Mouse (Mus musculus): ENCODE measurements around the gene Ppm1l. TPM values are rescaled to one million over a fixed set of nuclear protein-coding genes. Genes with fewer than 3 reads are reported as not detected.
"Not testable (repeated sequence)": the region's sequence is repeated elsewhere in the genome, so short reads cannot be mapped to it uniquely, and the experiment has no call there.

Ppm1l gene
- total RNA-seq, 2 experiments from 2014 or later: 90.3 to 91.8 TPM

- H3K27ac ChIP-seq: peak overlapping the region; percentile 16; the same call in 1 of the 2 replicates
- intact Hi-C loops (cut with DNase I): no loop called here
- TF ChIP-seq CTCF (IDR thresholded peaks at IDR 0.05): no peak
- H3K4me3 ChIP-seq: no peak overlapping the region
- peak; percentile 49 for DNase-seq
Measured at GRCm38 (mm10) chr3:69393079-69393478, 76.4 kb downstream of the Ppm1l start.

DNA sequence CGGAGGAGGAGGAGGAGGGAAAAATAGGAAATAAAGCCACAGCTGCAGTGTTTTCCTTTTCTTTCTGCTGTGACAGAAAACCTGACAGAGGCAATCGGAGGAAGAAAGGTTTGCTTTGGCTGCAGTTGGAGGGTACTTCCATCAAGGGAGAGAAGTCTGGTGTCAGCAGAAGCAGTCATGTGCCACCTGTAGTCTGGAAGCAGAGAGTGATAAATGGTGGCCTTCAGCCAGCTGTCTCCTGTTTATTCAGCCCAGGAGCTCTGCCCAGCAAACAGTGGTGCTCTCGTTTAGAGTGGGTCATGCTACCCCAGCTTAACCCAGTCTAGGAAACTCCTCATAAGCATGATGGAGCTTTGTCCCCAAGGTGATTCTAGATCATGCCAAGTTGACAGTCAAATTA is 77.3 kb downstream of the Ppm1l start:
- intact Hi-C loops (cut with DNase I): no loop called here
- no peak for DNase-seq
- no peak overlapping the region for H3K4me3 ChIP-seq
- TF ChIP-seq CTCF (IDR thresholded peaks at IDR 0.05): no peak
- peak overlapping the region; percentile 50; the same call in 1 of the 2 replicates for H3K27ac ChIP-seq

GRCm38 (mm10) chr3:69395084-69395483 is 78.4 kb downstream of the Ppm1l start:
- peak; percentile 36; the same call in 1 of the 2 replicates for TF ChIP-seq CTCF (IDR thresholded peaks at IDR 0.05)
- DNase-seq: no peak
- Histone ChIP-seq H3K27ac (peak overlapping the region; percentile 50; the same call in 1 of the 2 replicates), H3K4me3 (no peak overlapping the region)
- intact Hi-C loops (cut with DNase I): no loop called here

DNA sequence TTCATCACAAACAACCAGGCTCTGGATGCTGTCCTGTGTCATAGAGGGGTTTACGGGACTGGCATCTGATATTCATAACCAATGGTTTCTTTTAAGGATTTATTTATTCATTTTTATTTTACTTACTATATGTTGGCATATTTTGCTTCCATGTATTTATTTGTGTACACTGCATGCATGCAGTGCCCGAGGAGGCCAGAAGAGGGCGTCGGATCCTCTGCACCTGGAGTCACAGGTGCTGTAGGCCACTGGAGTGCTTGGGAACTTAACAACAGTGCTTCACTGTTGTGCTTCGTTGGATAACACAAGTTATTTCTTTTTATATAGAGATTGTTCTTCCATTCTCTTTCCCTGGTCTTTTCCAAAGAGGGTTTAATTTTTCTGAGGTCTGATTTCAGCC is 81.1 kb downstream of the Ppm1l start:
- Histone ChIP-seq H3K4me3 (no peak overlapping the region), H3K27ac (no peak overlapping the region)
- intact Hi-C loops (cut with DNase I): no loop called here
- no peak for DNase-seq
- peak; percentile 42 for TF ChIP-seq CTCF (IDR thresholded peaks at IDR 0.05)

DNA sequence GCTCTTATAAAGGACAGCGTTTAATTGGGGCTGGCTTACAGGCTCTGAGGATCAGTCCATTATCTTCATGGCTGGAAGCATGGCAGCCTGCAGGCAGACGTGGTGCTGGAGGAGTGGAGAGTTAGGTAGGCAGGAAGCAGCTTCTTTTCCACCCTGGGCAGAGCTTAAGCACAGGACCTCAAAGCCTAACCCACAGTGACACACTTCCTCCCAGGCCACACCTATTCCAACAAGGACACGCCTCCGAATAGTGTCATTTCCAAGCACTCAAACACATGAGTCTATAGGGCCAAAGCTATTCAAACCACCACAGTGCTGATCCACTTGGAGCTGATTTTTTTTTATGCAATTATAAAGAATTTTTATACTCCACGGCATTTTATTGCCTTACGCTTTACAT is 82.7 kb downstream of the Ppm1l start:
- intact Hi-C loops (cut with DNase I): no loop called here
- DNase-seq: no peak
- Histone ChIP-seq H3K27ac (no peak overlapping the region), H3K4me3 (no peak overlapping the region)
- no peak for TF ChIP-seq CTCF (IDR thresholded peaks at IDR 0.05)

DNA sequence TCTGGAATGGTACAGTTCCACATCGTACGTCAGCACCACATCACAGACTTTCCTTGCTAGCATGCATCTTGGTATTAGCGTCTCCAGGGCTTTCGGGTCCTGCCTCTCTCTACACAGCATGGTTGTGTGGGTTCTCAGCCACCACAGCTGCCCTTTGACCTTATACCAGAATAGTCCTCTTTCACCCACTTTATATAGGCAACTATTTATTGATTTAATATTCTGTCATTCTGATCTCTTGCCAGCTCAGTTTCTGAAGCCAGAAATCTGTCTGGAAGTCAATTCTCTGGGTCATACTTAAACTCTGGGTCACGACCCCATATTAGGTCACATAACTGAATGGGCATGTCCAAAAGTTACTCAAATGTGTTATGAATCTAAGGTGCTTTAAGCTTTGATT is 86.5 kb downstream of the Ppm1l start:
- H3K27ac ChIP-seq: no peak overlapping the region
- TF ChIP-seq CTCF (IDR thresholded peaks at IDR 0.05): no peak
- intact Hi-C loops (cut with DNase I): no loop called here
- DNase-seq: no peak
- H3K4me3 ChIP-seq: no peak overlapping the region

- DNase-seq: no peak
- no peak overlapping the region for H3K4me3 ChIP-seq
- intact Hi-C loops (cut with DNase I): no loop called here
- H3K27ac ChIP-seq: no peak overlapping the region
- TF ChIP-seq CTCF (IDR thresholded peaks at IDR 0.05): no peak
Measured at GRCm38 (mm10) chr3:69406210-69406895, 89.7 kb downstream of the Ppm1l start.

DNA sequence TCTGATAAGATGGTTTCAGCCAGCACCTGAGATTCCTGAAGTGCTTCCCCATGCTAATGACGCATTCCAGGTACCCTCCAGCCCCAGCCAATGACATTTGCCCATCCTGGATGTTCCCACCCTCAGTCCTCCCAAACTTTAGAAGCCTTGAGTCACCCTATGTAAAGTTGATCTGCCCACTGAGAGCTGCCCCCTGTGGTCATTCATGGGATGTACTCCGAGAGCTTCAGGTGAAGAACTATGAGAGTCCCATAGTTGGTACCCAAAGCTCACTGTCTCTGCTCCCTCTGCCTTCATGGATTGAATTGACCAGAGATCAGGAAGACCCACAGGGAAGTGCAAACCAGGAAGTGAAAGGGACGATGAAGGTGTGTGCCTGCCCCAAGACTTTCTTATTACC is 91.4 kb downstream of the Ppm1l start:
- no peak overlapping the region for H3K27ac ChIP-seq
- peak; percentile 19; the same call in 1 of the 2 replicates for TF ChIP-seq CTCF (IDR thresholded peaks at IDR 0.05)
- intact Hi-C loops (cut with DNase I): no loop called here
- no peak for DNase-seq
- no peak overlapping the region for H3K4me3 ChIP-seq

DNA sequence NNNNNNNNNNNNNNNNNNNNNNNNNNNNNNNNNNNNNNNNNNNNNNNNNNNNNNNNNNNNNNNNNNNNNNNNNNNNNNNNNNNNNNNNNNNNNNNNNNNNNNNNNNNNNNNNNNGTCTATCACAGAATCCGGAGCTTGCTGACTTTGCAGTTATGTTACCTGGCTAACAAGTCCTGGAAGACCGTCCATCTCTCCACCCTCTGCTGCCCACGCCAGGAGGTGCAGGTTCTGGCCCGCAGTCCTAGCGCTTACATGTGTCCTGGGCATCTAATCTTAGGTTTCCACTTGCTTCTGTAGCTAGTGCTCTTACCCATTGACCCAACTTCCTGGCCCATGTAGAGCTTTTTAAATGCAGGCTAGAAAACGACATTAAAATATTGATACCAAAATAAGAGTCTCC is 99.5 kb downstream of the Ppm1l start:
- H3K4me3 ChIP-seq: no peak overlapping the region
- no peak overlapping the region for H3K27ac ChIP-seq
- DNase-seq: peak; percentile 51
- TF ChIP-seq CTCF (IDR thresholded peaks at IDR 0.05): peak; percentile 34
- intact Hi-C loops (cut with DNase I): no loop called here

- peak overlapping the region; percentile 50 for H3K27ac ChIP-seq
- intact Hi-C loops (cut with DNase I): no loop called here
- TF ChIP-seq CTCF (IDR thresholded peaks at IDR 0.05): no peak
- DNase-seq: no peak
- no peak overlapping the region for H3K4me3 ChIP-seq
Measured at GRCm38 (mm10) chr3:69422741-69423140, 106.1 kb downstream of the Ppm1l start.

- Histone ChIP-seq H3K27ac (peak overlapping the region; percentile 50; the same call in 1 of the 2 replicates), H3K4me3 (no peak overlapping the region)
- no peak for DNase-seq
- intact Hi-C loops (cut with DNase I): no loop called here
- TF ChIP-seq CTCF (IDR thresholded peaks at IDR 0.05): no peak
Measured at GRCm38 (mm10) chr3:69423371-69423770, 106.7 kb downstream of the Ppm1l start.

- intact Hi-C loops (cut with DNase I); H3K27ac ChIP-seq; H3K4me3 ChIP-seq; DNase-seq: not testable (repeated sequence)
Measured at GRCm38 (mm10) chr3:69424781-69425180, 108.1 kb downstream of the Ppm1l start.

GRCm38 (mm10) chr3:69427259-69427658 is 110.6 kb downstream of the Ppm1l start:
- no peak for TF ChIP-seq CTCF (IDR thresholded peaks at IDR 0.05)
- Histone ChIP-seq H3K4me3 (no peak overlapping the region), H3K27ac (peak overlapping the region; percentile 71)
- intact Hi-C loops (cut with DNase I): no loop called here
- DNase-seq: peak; percentile 54

GRCm38 (mm10) chr3:69428221-69428620 is 111.6 kb downstream of the Ppm1l start:
- H3K27ac ChIP-seq: peak overlapping the region; percentile 71
- H3K4me3 ChIP-seq: no peak overlapping the region
- no peak for TF ChIP-seq CTCF (IDR thresholded peaks at IDR 0.05)
- DNase-seq: no peak
- intact Hi-C loops (cut with DNase I): no loop called here
